Comparison of ENCODE assay signal across 18 mouse cellular contexts in the genomic region with DNA sequence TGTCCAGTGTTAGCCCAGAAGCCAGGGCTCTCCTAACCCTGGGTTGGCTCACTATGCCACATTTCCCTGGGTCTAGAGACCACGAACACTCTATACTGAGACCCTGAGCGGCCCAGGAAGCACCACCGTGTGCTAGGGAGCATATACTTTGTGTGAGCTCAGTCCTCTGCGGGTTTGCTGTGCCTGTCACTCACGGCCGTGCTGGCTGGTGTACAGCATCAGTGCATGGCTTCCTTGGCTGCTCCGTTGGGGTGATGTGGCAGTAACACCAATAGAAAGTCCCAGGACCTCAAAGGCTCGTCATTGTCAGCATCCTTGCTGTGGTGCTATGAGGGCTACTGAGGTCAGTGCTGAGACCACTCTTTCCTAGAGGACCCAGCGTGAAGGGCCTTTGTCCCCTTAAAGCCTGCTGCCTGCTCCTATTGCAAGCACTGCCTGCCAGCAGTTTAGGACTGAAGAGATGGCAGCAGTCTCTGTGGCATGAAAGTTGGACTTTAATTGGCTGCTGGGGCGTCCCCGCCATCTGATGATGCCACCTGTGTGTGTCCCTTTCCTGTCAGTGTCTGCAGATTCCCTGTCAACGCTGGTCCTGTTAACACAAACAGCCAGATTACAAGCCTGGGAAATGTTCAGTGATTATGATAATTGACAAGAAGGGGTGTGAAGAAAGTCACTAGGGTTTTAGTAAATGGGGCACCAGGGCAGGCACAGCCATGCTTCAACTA. TPM values are rescaled to one million over a fixed set of nuclear protein-coding genes. Genes with fewer than 3 reads are reported as not detected.
DNase-seq lines count a peak whose midpoint lies in the region; ATAC-seq lines count a peak whose summit lies in the region.
"Had no signal": no experiment of that assay in that cellular context is flagged by ENCODE, and none has a peak within 500 bp of the region (broad histone marks: within the 10 kb centered on the region; RNA-seq: fewer than 3 reads in every experiment).

No protein-coding gene starts in this region.

- peak overlapping the region; percentile 4; the same call in 1 of the 2 replicates for H3K9ac ChIP-seq in heart, embryonic 12.5 days
- no peak overlapping the region for H3K9ac ChIP-seq in forebrain, embryonic 14.5 days (ENCODE audit: low read length)
- no peak overlapping the region for H3K9ac ChIP-seq in stomach, embryonic 15.5 days
- H3K9ac ChIP-seq: neural tube, embryonic 12.5 days had no signal

- no peak overlapping the region for H3K27ac ChIP-seq in heart, embryonic 12.5 days (ENCODE audit: poor library complexity, severe bottlenecking)
- peak overlapping the region; percentile 78 for H3K27ac ChIP-seq in forebrain, embryonic 14.5 days (ENCODE audit: low read depth, low read length)
- peak overlapping the region; percentile 37 for H3K27ac ChIP-seq in stomach, embryonic 15.5 days
- H3K27ac ChIP-seq: gastrocnemius, adult 2 months; heart, adult 2 months; layer of hippocampus, adult 2 months; neural tube, embryonic 12.5 days had no signal

- peaks cover 73% of the 10 kb centered on the region for H3K4me1 ChIP-seq in heart, embryonic 12.5 days (replicated peaks)
- peaks cover 41% of the 10 kb centered on the region for H3K4me1 ChIP-seq in forebrain, embryonic 14.5 days (ENCODE audit: control insufficient read depth, insufficient read depth, low read length)
- H3K4me1 ChIP-seq in stomach, embryonic 15.5 days: peaks cover 79% of the 10 kb centered on the region

- intact Hi-C loops in heart, postnatal 36 days (cut with DNase I): no loop called here

- H3K4me2 ChIP-seq in heart, embryonic 12.5 days: no peak overlapping the region
- H3K4me2 ChIP-seq in forebrain, embryonic 14.5 days (ENCODE audit: low read length): no peak overlapping the region
- H3K4me2 ChIP-seq in stomach, embryonic 15.5 days: no peak overlapping the region
- H3K4me2 ChIP-seq: neural tube, embryonic 12.5 days had no signal

- no peak overlapping the region for H3K4me3 ChIP-seq in heart, embryonic 12.5 days
- H3K4me3 ChIP-seq in forebrain, embryonic 14.5 days (ENCODE audit: low read depth, low read length): no peak overlapping the region
- H3K4me3 ChIP-seq in stomach, embryonic 15.5 days (replicated peaks): no peak overlapping the region
- H3K4me3 ChIP-seq: gastrocnemius, adult 2 months; heart, adult 2 months; layer of hippocampus, adult 2 months; megakaryocyte, embryonic 14.5 days; neural tube, embryonic 12.5 days had no signal

- no peak for ATAC-seq in heart, embryonic 12.5 days (ENCODE audit: insufficient number of reproducible peaks, low FRiP score)
- peak; percentile 69 for ATAC-seq in forebrain, embryonic 14.5 days
- ATAC-seq in stomach, embryonic 15.5 days (ENCODE audit: insufficient read depth, low FRiP score, low read depth): no peak

- no peaks in the 10 kb centered on the region for H3K27me3 ChIP-seq in heart, embryonic 12.5 days (replicated peaks)
- no peaks in the 10 kb centered on the region for H3K27me3 ChIP-seq in forebrain, embryonic 14.5 days (replicated peaks; ENCODE audit: control insufficient read depth, insufficient read depth, low read length)
- no peaks in the 10 kb centered on the region for H3K27me3 ChIP-seq in stomach, embryonic 15.5 days (replicated peaks)
- H3K27me3 ChIP-seq: neural tube, embryonic 12.5 days had no signal

- H3K36me3 ChIP-seq in heart, embryonic 12.5 days: no peaks in the 10 kb centered on the region
- H3K36me3 ChIP-seq in forebrain, embryonic 14.5 days (ENCODE audit: control insufficient read depth, insufficient read depth, low read length): no peaks in the 10 kb centered on the region
- H3K36me3 ChIP-seq in stomach, embryonic 15.5 days: no peaks in the 10 kb centered on the region
- H3K36me3 ChIP-seq: neural tube, embryonic 12.5 days had no signal

- H3K9me3 ChIP-seq in heart, embryonic 12.5 days (replicated peaks): no peaks in the 10 kb centered on the region
- H3K9me3 ChIP-seq in forebrain, embryonic 14.5 days (replicated peaks; ENCODE audit: control insufficient read depth, low read length): no peaks in the 10 kb centered on the region
- H3K9me3 ChIP-seq in stomach, embryonic 15.5 days: no peaks in the 10 kb centered on the region
- H3K9me3 ChIP-seq: megakaryocyte, embryonic 14.5 days; neural tube, embryonic 12.5 days had no signal

- DNase-seq in heart, postnatal 36 days: no peak
- DNase-seq in layer of hippocampus, adult 11-12 months (ENCODE audit: low spot score): peak; percentile 37
- DNase-seq in layer of hippocampus, postnatal 36 days: no peak
- DNase-seq in forebrain, embryonic 14.5 days (ENCODE audit: low spot score): peak; percentile 76
- DNase-seq in gastrocnemius, adult 18-20 months (ENCODE audit: low spot score): no peak
- DNase-seq in adrenal gland, postnatal 14 days: no peak
- DNase-seq: gastrocnemius, adult 2 months; heart, adult 2 months; kidney, adult 9 months; liver; right cerebral cortex, postnatal 4 days; thymus, postnatal 14 days had no signal

- 80% methylated on average over 12 of the region's 12 CpGs for WGBS in heart, embryonic 12.5 days
- 67% methylated on average over 12 of the region's 12 CpGs for WGBS in forebrain, embryonic 14.5 days
- 84% methylated on average over 12 of the region's 12 CpGs for WGBS in stomach, embryonic 15.5 days

RNA-seq across cellular contexts. Expression of gene Nkd1, which starts 51.2 kb away (rescaled TPM):
- polyA plus RNA-seq in heart, embryonic 12.5 days (2016; fragmentation: Nextera tagmentation; extraction: Ambion mirVana): 26.5 and 27.7 TPM in 2 replicates
- 1 to 10 TPM; 2.5 to 3.4 TPM for total RNA-seq in heart, postnatal 36 days (2021)
- total RNA-seq in layer of hippocampus, postnatal 36 days (2021): 10 to 100 TPM; 10.1 to 11.9 TPM
- 35.2 and 40.0 TPM in 2 replicates for polyA plus RNA-seq in forebrain, embryonic 14.5 days (2014; fragmentation: Nextera tagmentation; extraction: Ambion mirVana)
- 40.4 and 42.0 TPM in 2 replicates for polyA plus RNA-seq in stomach, embryonic 15.5 days (2015; fragmentation: Nextera tagmentation; extraction: Ambion mirVana)
- total RNA-seq in gastrocnemius, adult 18-20 months (2021): 1 to 10 TPM; 1.3 to 1.8 TPM
- 40.7 and 46.1 TPM in 2 replicates for total RNA-seq in adrenal gland, postnatal 14 days (2021)
- total RNA-seq: hematopoietic stem cell, adult 5-6 weeks had no signal

Comparison
In these comparisons a context has a peak if more than half of its experiments do, and no peak if none do; other contexts are left out.
1. DNase-seq: peak in layer of hippocampus, adult 11-12 months (single experiment) and forebrain, embryonic 14.5 days (single experiment); none in heart, postnatal 36 days (0 of 2), layer of hippocampus, postnatal 36 days (0 of 2), gastrocnemius, adult 18-20 months (single experiment) and adrenal gland, postnatal 14 days (single experiment).